Comparison of ENCODE assay signal across 8 mouse cellular contexts in genomic region chr10:81304597-81305238, GRCm38 (mm10). TPM values are rescaled to one million over a fixed set of nuclear protein-coding genes. Genes with fewer than 3 reads are reported as not detected.
DNase-seq lines count a peak whose midpoint lies in the region; ATAC-seq and TF ChIP-seq lines count a peak whose summit lies in the region.

No protein-coding gene starts in this region.

- WGBS in liver, embryonic 14.5 days (ENCODE audit: insufficient replicate concordance), result 22% methylated on average over 8 of the region's 9 CpGs

- H3K4me3 ChIP-seq in liver, embryonic 14.5 days (ENCODE audit: insufficient read depth in 1 of 2, low read depth in 2 of 2, low read length in 2 of 2), result no peak overlapping the region

- peak; percentile 96 for TF ChIP-seq CTCF in liver, embryonic 14.5 days (IDR thresholded peaks at IDR 0.05; ENCODE audit: low read depth)

- H3K27me3 ChIP-seq in liver, embryonic 14.5 days (ENCODE audit: control insufficient read depth, insufficient read depth, low read length), result no peaks in the 10 kb centered on the region

- ATAC-seq in erythroblast, adult 5-6 weeks (replicated peaks; ENCODE audit: low FRiP score, poor library complexity, severe bottlenecking), result peak; percentile 66
- peak; percentile 29; the same call in 1 of the 2 replicates for ATAC-seq in liver, embryonic 14.5 days (ENCODE audit: insufficient read depth)

- H3K9ac ChIP-seq in liver, embryonic 14.5 days (replicated peaks), result no peak overlapping the region

- H3K36me3 ChIP-seq in liver, embryonic 14.5 days (replicated peaks; ENCODE audit: control insufficient read depth, insufficient read depth, low read depth), result peaks cover 6% of the 10 kb centered on the region; the same call in 1 of the 2 replicates

- no peak overlapping the region for H3K27ac ChIP-seq in liver, embryonic 14.5 days

- DNase-seq in gastrocnemius, adult 18-20 months (ENCODE audit: low spot score), result peak; percentile 55
- no peak for DNase-seq in gastrocnemius, adult 8-10 months (ENCODE audit: low spot score in 2 of 2)
- DNase-seq in 3T3-L1 (ENCODE audit: low read depth, low spot score), result peak; percentile 64
- peak; percentile 43 for DNase-seq in adrenal gland, adult 2 months
- DNase-seq in liver, embryonic 14.5 days (ENCODE audit: low read depth in 3 of 3, low spot score in 3 of 3), result no peak
- DNase-seq in retina, postnatal 1 day, result peak; percentile 76
- DNase-seq in urinary bladder, postnatal 4 days (ENCODE audit: low spot score in 2 of 2), result no peak

- TF ChIP-seq EP300 in liver, embryonic 14.5 days (IDR thresholded peaks at IDR 0.05; ENCODE audit: low read depth), result no peak

- H3K4me1 ChIP-seq in liver, embryonic 14.5 days (replicated peaks; ENCODE audit: control insufficient read depth in 2 of 2, insufficient read depth in 2 of 2, low read length in 1 of 2), result peaks cover 19 to 32% of the 10 kb centered on the region in 2 experiments

- H3K9me3 ChIP-seq in liver, embryonic 14.5 days (ENCODE audit: control insufficient read depth, low read length), result no peaks in the 10 kb centered on the region

- no peak overlapping the region for H3K4me2 ChIP-seq in liver, embryonic 14.5 days (ENCODE audit: low read depth)

RNA-seq across cellular contexts. Expression of gene Pip5k1c, which starts 12.0 kb away (rescaled TPM):
- total RNA-seq in gastrocnemius, adult 18-20 months (2021), result 10 to 100 TPM; 19.7 to 20.4 TPM
- total RNA-seq in gastrocnemius, adult 8-10 months (2022), result 10 to 100 TPM; 18.5 to 22.8 (median 21.9) TPM
- 10 to 100 TPM; 34.3 to 44.6 TPM for total RNA-seq in adrenal gland, adult 2 months (2021)
- 71.0 and 72.8 TPM in 2 replicates for polyA plus RNA-seq in adrenal gland, adult 2 months (2012; rRNA removed)
- total RNA-seq in erythroblast, adult 5-6 weeks (2015; ENCODE audit: low replicate concordance), result 9.6 and 11.3 TPM in 2 replicates
- total RNA-seq in erythroblast, adult 5-6 weeks (2017; ENCODE audit: low replicate concordance), result 10.8 and 11.3 TPM in 2 replicates
- 12.8 and 13.1 TPM in 2 replicates for polyA plus RNA-seq in liver, embryonic 14.5 days (2012; rRNA removed)
- 10.5 and 12.5 TPM in 2 replicates for polyA plus RNA-seq in liver, embryonic 14.5 days (2014; fragmentation: Nextera tagmentation; extraction: Ambion mirVana)

RNA-seq across cellular contexts. Expression of gene Tjp3, which starts 13.3 kb away (rescaled TPM):
- total RNA-seq in gastrocnemius, adult 18-20 months (2021), result not detected
- total RNA-seq in gastrocnemius, adult 8-10 months (2022), result not detected
- total RNA-seq in adrenal gland, adult 2 months (2021), result under 1 TPM; 0.41 to 0.92 TPM
- 0.52 and 0.72 TPM in 2 replicates for polyA plus RNA-seq in adrenal gland, adult 2 months (2012; rRNA removed)
- total RNA-seq in erythroblast, adult 5-6 weeks (2015; ENCODE audit: low replicate concordance), result 3.3 TPM in 1 of 2 replicates, not detected in the other
- 0.60 and 1.7 TPM in 2 replicates for total RNA-seq in erythroblast, adult 5-6 weeks (2017; ENCODE audit: low replicate concordance)
- polyA plus RNA-seq in liver, embryonic 14.5 days (2012; rRNA removed), result 0.38 and 0.40 TPM in 2 replicates
- 0.20 and 0.37 TPM in 2 replicates for polyA plus RNA-seq in liver, embryonic 14.5 days (2014; fragmentation: Nextera tagmentation; extraction: Ambion mirVana)

RNA-seq across cellular contexts. Expression of gene Cactin, which starts 16.2 kb away (rescaled TPM):
- 10 to 100 TPM; 10.1 to 10.9 TPM for total RNA-seq in gastrocnemius, adult 18-20 months (2021)
- 10 to 100 TPM in 1 of 4 experiments, 1 to 10 TPM in 3; 9.4 to 11.3 (median 9.8) TPM for total RNA-seq in gastrocnemius, adult 8-10 months (2022)
- 10 to 100 TPM; 32.6 to 40.3 TPM for total RNA-seq in adrenal gland, adult 2 months (2021)
- 35.5 and 37.4 TPM in 2 replicates for polyA plus RNA-seq in adrenal gland, adult 2 months (2012; rRNA removed)
- 5.6 and 6.1 TPM in 2 replicates for total RNA-seq in erythroblast, adult 5-6 weeks (2015; ENCODE audit: low replicate concordance)
- 18.0 and 27.7 TPM in 2 replicates for total RNA-seq in erythroblast, adult 5-6 weeks (2017; ENCODE audit: low replicate concordance)
- 20.8 and 24.3 TPM in 2 replicates for polyA plus RNA-seq in liver, embryonic 14.5 days (2012; rRNA removed)
- 12.1 and 16.6 TPM in 2 replicates for polyA plus RNA-seq in liver, embryonic 14.5 days (2014; fragmentation: Nextera tagmentation; extraction: Ambion mirVana)

RNA-seq across cellular contexts. Expression of gene Tbxa2r, which starts 23.8 kb away (rescaled TPM):
- total RNA-seq in gastrocnemius, adult 18-20 months (2021), result under 1 TPM; 0.16 to 0.55 TPM
- under 1 TPM; 0.12 to 0.36 (median 0.19) TPM for total RNA-seq in gastrocnemius, adult 8-10 months (2022)
- total RNA-seq in adrenal gland, adult 2 months (2021), result 10 to 100 TPM; 33.2 to 45.4 TPM
- 137 and 154 TPM in 2 replicates for polyA plus RNA-seq in adrenal gland, adult 2 months (2012; rRNA removed)
- total RNA-seq in erythroblast, adult 5-6 weeks (2015; ENCODE audit: low replicate concordance), result not detected in 2 replicates
- total RNA-seq in erythroblast, adult 5-6 weeks (2017; ENCODE audit: low replicate concordance), result not detected in 2 replicates
- polyA plus RNA-seq in liver, embryonic 14.5 days (2012; rRNA removed), result 2.4 and 3.1 TPM in 2 replicates
- 1.9 and 3.3 TPM in 2 replicates for polyA plus RNA-seq in liver, embryonic 14.5 days (2014; fragmentation: Nextera tagmentation; extraction: Ambion mirVana)

RNA-seq across cellular contexts. Expression of gene Apba3, which starts 38.0 kb away (rescaled TPM):
- 100 to 1,000 TPM; 102 to 105 TPM for total RNA-seq in gastrocnemius, adult 18-20 months (2021)
- 100 to 1,000 TPM in 2 of 4 experiments, 10 to 100 TPM in 2; 94.6 to 106 (median 98.8) TPM for total RNA-seq in gastrocnemius, adult 8-10 months (2022)
- total RNA-seq in adrenal gland, adult 2 months (2021), result 100 to 1,000 TPM in 1 of 2 experiments, 10 to 100 TPM in 1; 83.5 to 121 TPM
- 165 and 188 TPM in 2 replicates for polyA plus RNA-seq in adrenal gland, adult 2 months (2012; rRNA removed)
- 3.3 and 4.4 TPM in 2 replicates for total RNA-seq in erythroblast, adult 5-6 weeks (2015; ENCODE audit: low replicate concordance)
- total RNA-seq in erythroblast, adult 5-6 weeks (2017; ENCODE audit: low replicate concordance), result 4.3 and 10.8 TPM in 2 replicates
- 14.3 and 14.6 TPM in 2 replicates for polyA plus RNA-seq in liver, embryonic 14.5 days (2012; rRNA removed)
- polyA plus RNA-seq in liver, embryonic 14.5 days (2014; fragmentation: Nextera tagmentation; extraction: Ambion mirVana), result 15.7 and 16.1 TPM in 2 replicates

Comparison
In these comparisons a context has a peak if more than half of its experiments do, and no peak if none do; other contexts are left out.
1. DNase-seq: peak in gastrocnemius, adult 18-20 months (single experiment), 3T3-L1 (single experiment), adrenal gland, adult 2 months (single experiment) and retina, postnatal 1 day (single experiment); none in gastrocnemius, adult 8-10 months (0 of 2), liver, embryonic 14.5 days (0 of 3) and urinary bladder, postnatal 4 days (0 of 2).